Mouse (Mus musculus) lung, embryonic 16.5 days (tissue): ENCODE data around the gene Larp1. TPM values are rescaled to one million over a fixed set of nuclear protein-coding genes. Genes with fewer than 3 reads are reported as not detected.
A peak's percentile ranks its signal among the peaks of the same experiment; 100 is the strongest.

Experiments used
- ATAC-seq: fragments of 200-750 bp; cut with Nextera tagmentation; 2 replicates; pipeline ENCODE4 v1.8.0; 2017; ENCODE audit warnings: low read depth, mild to moderate bottlenecking, moderate library complexity
- H3K27ac ChIP-seq: fragments of 300-500 bp; sonication (generic); 2 replicates; pipeline ENCODE4 v1.5.1; 2014; ENCODE audit warnings: mild to moderate bottlenecking, control low read depth, low read length
- H3K27me3 ChIP-seq: fragments of 300-500 bp; sonication (generic); 2 replicates; pipeline ENCODE4 v1.6.1; 2014; ENCODE audit warnings: low read depth, low read length, mixed read lengths; ENCODE audit not compliant: control insufficient read depth, insufficient read depth
- H3K36me3 ChIP-seq: fragments of 300-500 bp; sonication (generic); 2 replicates; pipeline ENCODE4 v1.6.1; 2014; ENCODE audit warnings: low read length; ENCODE audit not compliant: control insufficient read depth, insufficient read depth
- H3K4me1 ChIP-seq: fragments of 300-500 bp; sonication (generic); replicated peaks from 2 replicates; pipeline ENCODE4 v1.6.1; 2014; ENCODE audit warnings: low read length, mixed read lengths; ENCODE audit not compliant: control insufficient read depth, insufficient read depth
- H3K4me2 ChIP-seq: fragments of 300-500 bp; sonication (generic); 2 replicates; pipeline ENCODE4 v1.6.1; 2014; ENCODE audit warnings: low read depth, low read length, control low read depth
- H3K4me3 ChIP-seq: fragments of 300-500 bp; sonication (generic); 2 replicates; pipeline ENCODE4 v1.5.1; 2014; ENCODE audit warnings: mild to moderate bottlenecking, low read length, control low read depth
- H3K9ac ChIP-seq: fragments of 300-500 bp; sonication (generic); 2 replicates; pipeline ENCODE4 v1.6.1; 2014; ENCODE audit warnings: low read length, control low read depth
- H3K9me3 ChIP-seq: fragments of 300-500 bp; sonication (generic); 2 replicates; pipeline ENCODE4 v1.6.1; 2016; ENCODE audit warnings: low read length; ENCODE audit not compliant: control insufficient read depth
- WGBS: fragments of 180-500 bp; shearing (Covaris S2); extraction: QIAGEN DNeasy Blood & Tissue Kit; methylation state at CpG from one replicate; pipeline ENCODE4 v1.1.7; 2014; 5-methylcytosine and 5-hydroxymethylcytosine counted together
- polyA plus RNA-seq: library from polyadenylated mRNA; unstranded; fragments of >200 nt; fragmentation: Nextera tagmentation; extraction: Ambion mirVana; gene quantifications from 2 replicates; pipeline ENCODE4 v1.2.1, GENCODE M21; 2015

The Larp1 gene
- polyA plus RNA-seq, 1 experiment from 2014 or later, result 16.3 TPM

GRCm38 (mm10) chr11:58103697-58104306 lies 94.9 kb downstream of the Larp1 start, which contains the start of gene Cnot8:
TSS of gene Cnot8 (plus strand) at chr11:58104153.
- Histone ChIP-seq H3K27me3 (no peaks in the 10 kb centered on the region), H3K4me2 (peak within 1 kb of the TSS; percentile 72), H3K36me3 (0 out of 2 replicates have a peak, but pooled peaks cover 2% of the 10 kb centered on the region), H3K4me3 (peak within 1 kb of the TSS; percentile 84), H3K27ac (peak within 1 kb of the TSS; percentile 89), H3K9me3 (no peaks in the 10 kb centered on the region), H3K9ac (peak within 1 kb of the TSS; percentile 81), H3K4me1 (peaks cover 10% of the 10 kb centered on the region)
- ATAC-seq, result peak; percentile 98
- WGBS, result 1% methylated on average over 55 of the region's 55 CpGs

DNA sequence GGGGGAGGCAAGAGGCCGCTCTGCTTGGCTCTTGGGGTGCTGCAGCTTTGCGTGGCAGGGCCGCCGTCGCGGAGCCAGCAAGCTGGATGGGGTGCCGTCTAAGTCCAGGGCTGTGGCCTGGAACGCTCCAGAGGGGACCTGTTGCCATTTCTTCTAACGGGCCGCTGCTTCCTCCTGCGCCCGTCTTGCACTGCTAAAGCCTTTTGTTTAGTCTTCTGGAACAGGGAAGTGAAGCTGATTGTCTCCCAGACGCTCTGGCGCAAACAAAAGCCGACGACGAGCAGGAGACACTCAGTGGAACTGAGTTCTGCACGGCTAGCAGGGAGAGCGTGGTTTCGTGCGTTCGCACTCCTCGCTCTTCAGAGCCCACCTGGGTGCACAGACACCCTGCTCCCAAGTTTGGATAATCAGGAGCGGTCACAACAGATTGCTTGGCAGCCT lies 95.5 kb downstream of the Larp1 start:
- H3K27me3 ChIP-seq, result no peaks in the 10 kb centered on the region
- no peaks in the 10 kb centered on the region for H3K9me3 ChIP-seq
- H3K4me1 ChIP-seq, result peaks cover 10% of the 10 kb centered on the region
- peak overlapping the region; percentile 72 for H3K4me2 ChIP-seq
- H3K27ac ChIP-seq, result peak overlapping the region; percentile 89
- peak overlapping the region; percentile 81 for H3K9ac ChIP-seq
- H3K36me3 ChIP-seq, result 0 out of 2 replicates have a peak, but pooled peaks cover 2% of the 10 kb centered on the region
- WGBS, result under 1% methylated on average over 24 of the region's 24 CpGs
- peak overlapping the region; percentile 84 for H3K4me3 ChIP-seq
- no peak; the same call in 1 of the 2 replicates for ATAC-seq

DNA sequence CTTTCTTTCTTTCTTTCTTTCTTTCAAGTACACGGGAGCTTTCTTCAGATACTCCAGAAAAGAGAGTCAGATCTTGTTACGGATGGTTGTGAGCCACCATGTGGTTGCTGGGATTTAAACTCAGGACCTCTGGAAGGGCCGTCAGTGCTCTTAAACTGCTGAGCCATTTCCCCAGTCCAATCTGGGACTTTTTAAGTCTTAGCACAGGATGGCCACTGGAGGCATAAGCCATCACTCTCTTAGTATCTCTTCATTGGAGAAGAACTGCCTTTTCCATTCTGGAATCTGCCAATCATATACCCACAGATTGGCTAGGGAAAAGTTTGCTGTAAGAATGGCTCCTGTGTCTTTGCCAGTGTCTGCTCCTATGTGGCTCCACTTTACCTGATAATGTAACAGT lies 98.1 kb downstream of the Larp1 start:
- H3K9me3 ChIP-seq, result no peaks in the 10 kb centered on the region
- H3K27ac ChIP-seq, result no peak overlapping the region
- 47% methylated on average over 3 of the region's 3 CpGs for WGBS
- H3K4me2 ChIP-seq, result no peak overlapping the region
- H3K4me1 ChIP-seq, result peaks cover 10% of the 10 kb centered on the region
- no peaks in the 10 kb centered on the region for H3K27me3 ChIP-seq
- H3K9ac ChIP-seq, result no peak overlapping the region
- H3K4me3 ChIP-seq, result no peak overlapping the region
- H3K36me3 ChIP-seq, result peaks cover 27% of the 10 kb centered on the region
- no peak for ATAC-seq

- H3K9ac ChIP-seq, result no peak overlapping the region
Measured at GRCm38 (mm10) chr11:58107664-58108337, 98.9 kb downstream of the Larp1 start.

More at GRCm38 (mm10) chr11:58107664-58108337, 98.9 kb downstream of the Larp1 start:
- Histone ChIP-seq H3K4me1 (peaks cover 10% of the 10 kb centered on the region), H3K27ac (no peak overlapping the region), H3K4me3 (no peak overlapping the region), H3K4me2 (no peak overlapping the region), H3K36me3 (peaks cover 28% of the 10 kb centered on the region), H3K27me3 (no peaks in the 10 kb centered on the region), H3K9me3 (no peaks in the 10 kb centered on the region)
- WGBS, result 80% methylated on average over 4 of the region's 4 CpGs
- no peak for ATAC-seq

Other genes starting within 250 kb of the Larp1 start
- 4.8 and 6.1 TPM in 2 replicates for gene Sap30l, start 207.4 kb upstream of the Larp1 start, polyA plus RNA-seq
- gene Hand1, start 176.2 kb upstream of the Larp1 start, polyA plus RNA-seq, result 0.16 and 0.23 TPM in 2 replicates
- gene Gm12248, start 84.1 kb downstream of the Larp1 start, polyA plus RNA-seq, result not detected in 2 replicates
- 87.2 and 98.8 TPM in 2 replicates for gene Cnot8, start 95.1 kb downstream of the Larp1 start, polyA plus RNA-seq
- 14.7 and 15.1 TPM in 2 replicates for gene Gemin5, start 159.5 kb downstream of the Larp1 start, polyA plus RNA-seq
- gene Mrpl22, start 162.6 kb downstream of the Larp1 start, polyA plus RNA-seq, result 108 and 109 TPM in 2 replicates
- 4.7 and 7.4 TPM in 2 replicates for gene Igtp, start 190.5 kb downstream of the Larp1 start, polyA plus RNA-seq
- gene Irgm2, start 190.6 kb downstream of the Larp1 start, polyA plus RNA-seq, result 3.0 and 3.2 TPM in 2 replicates